Mouse (Mus musculus) brain, embryonic 14.5 days (tissue): ENCODE data around the gene Sox15.

Source experiments
- CTCF ChIP-seq: fragments of 200-500 bp; IDR thresholded peaks from 2 replicates; pipeline ENCODE4 v1.5.1; 2012; ENCODE audit warnings: inconsistent platforms, mild to moderate bottlenecking, moderate library complexity, borderline replicate concordance; ENCODE audit not compliant: insufficient read depth, insufficient read length; ENCODE audit errors: extremely low read depth
- POLR2A ChIP-seq: fragments of 200-500 bp; IDR thresholded peaks from 2 replicates; pipeline ENCODE4 v1.6.1; 2012; ENCODE audit warnings: mild to moderate bottlenecking, inconsistent platforms, borderline replicate concordance; ENCODE audit not compliant: poor library complexity, insufficient read depth, insufficient read length, severe bottlenecking; ENCODE audit errors: extremely low read depth

DNA sequence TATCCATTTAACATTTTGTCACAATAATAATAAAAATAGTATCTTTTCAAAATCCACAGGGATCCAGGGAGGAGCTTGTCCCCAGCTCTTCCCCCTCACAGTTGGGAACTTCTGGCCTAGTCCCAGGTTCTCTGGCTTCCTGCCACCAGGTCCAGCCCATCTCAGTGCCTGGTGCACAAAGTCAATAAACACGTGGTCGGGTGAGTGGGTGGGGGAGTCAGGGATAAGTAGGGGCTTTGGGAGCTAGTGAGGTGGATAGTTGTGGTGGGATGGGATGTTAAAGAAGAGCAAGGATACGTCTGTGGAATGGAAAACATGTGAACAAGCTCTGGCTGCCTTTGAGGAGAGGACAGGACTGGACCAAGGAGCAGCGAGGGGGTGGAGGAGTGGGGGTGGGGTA is 31.3 kb downstream of the Sox15 start:
- no peak for TF ChIP-seq CTCF
- TF ChIP-seq POLR2A: no peak
